Mouse (Mus musculus): ENCODE measurements at regions not wholly inside any gene's neighbourhood (a gene's known extent, or its start where the extent isn't known, plus 50 kb on each side); places are given as distances from the start of the nearest gene placed in this dataset.

GRCm38 (mm10) chr14:48942882-48943281, 123.0 kb upstream of the Ap5m1 start:
- DNase-seq (ENCODE audit: low spot score in 2 of 2) = no peak

- DNase-seq (ENCODE audit: low spot score in 2 of 2) = no peak
These were observed 135.0 kb upstream of the Ap5m1 start for GRCm38 (mm10) chr14:48930886-48931285.

GRCm38 (mm10) chr14:48925870-48926269, 140.0 kb upstream of the Ap5m1 start:
- DNase-seq (ENCODE audit: low spot score in 2 of 2) = no peak

GRCm38 (mm10) chr14:48909420-48909819, 156.5 kb upstream of the Ap5m1 start:
- no peak for DNase-seq (ENCODE audit: low spot score in 2 of 2)

DNA sequence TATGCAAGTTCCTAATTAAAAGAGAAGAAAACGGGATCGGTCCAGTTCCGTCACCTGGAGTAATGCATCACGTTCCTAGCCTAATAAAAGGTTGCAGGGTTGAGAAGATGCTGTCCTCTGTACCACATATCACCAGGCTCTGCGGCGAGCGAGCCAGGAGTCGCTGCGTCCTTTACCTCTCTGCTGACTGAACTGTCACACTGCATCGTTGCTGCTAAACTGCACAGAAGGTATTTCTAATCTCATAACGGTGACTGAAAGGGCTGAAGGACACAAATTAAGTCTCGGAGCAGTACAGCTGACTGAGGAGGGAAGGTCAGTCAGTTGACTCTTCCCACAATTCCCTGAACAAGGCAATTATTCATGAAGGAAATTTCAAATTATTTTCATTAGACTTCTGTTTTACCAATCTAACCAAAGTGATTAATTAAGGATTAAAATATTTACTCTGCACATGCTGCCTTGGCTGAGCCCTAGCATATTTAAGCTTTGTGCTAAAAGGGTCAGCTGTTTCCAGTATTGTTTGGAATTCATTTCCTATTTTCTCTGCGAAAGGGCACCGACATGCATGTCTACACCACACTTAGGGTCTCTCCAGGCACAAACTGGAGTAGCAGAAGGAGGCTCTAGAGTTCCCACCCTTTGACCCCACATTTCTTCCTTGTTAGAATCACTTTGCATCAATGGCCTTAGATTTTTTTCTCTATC, 157.8 kb upstream of the Ap5m1 start:
- no peak for DNase-seq (ENCODE audit: low spot score in 2 of 2)

DNA sequence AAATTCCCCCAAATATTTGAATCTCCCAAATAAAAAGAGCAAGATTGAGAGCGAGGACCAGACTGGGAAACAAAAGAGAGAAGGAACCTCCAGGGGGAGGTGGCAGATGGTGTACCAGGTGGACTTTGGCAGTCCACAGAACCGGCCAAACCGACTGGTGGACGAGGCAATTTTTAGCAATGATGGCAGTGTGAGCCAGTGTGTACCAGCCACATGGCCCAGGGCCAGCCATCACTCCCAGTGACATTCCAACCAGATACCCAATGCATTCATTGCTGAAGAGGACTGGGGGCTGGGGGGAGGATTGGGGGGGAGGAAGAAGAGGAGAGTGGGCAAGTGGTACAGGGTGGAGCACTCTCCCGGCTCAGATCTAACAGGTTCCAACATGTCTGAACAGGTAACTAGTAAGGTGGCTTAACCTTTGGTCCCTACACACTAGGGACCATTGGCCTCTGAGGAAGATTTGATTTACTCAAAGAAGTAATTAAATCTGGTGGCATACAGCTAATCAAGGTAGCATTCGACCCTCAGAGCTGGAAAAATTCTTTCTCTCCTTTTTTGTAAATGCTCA, 158.4 kb upstream of the Ap5m1 start:
- no peak for DNase-seq (ENCODE audit: low spot score in 2 of 2)

GRCm38 (mm10) chr14:48906956-48907355, 158.9 kb upstream of the Ap5m1 start:
- no peak for DNase-seq (ENCODE audit: low spot score in 2 of 2)

DNA sequence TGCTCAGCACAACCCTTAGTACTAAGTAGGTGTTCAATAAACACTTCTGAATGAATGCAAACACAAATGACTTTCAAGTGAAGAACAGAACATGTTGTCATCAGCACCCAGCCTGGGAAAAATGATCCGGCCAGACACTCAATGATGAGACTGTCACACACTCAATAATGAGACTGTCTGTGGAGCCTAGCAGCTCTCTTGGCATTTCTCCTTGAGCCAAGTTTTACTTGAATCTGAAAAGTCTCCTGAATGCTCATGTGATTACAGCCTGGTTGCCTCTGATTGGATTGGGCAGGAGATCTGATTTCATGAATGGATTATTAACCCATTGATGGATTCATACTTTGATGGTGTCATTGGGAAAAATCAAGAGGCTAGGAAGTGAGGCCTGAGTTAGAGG, 161.3 kb upstream of the Ap5m1 start:
- no peak for DNase-seq (ENCODE audit: low spot score in 2 of 2)

DNA sequence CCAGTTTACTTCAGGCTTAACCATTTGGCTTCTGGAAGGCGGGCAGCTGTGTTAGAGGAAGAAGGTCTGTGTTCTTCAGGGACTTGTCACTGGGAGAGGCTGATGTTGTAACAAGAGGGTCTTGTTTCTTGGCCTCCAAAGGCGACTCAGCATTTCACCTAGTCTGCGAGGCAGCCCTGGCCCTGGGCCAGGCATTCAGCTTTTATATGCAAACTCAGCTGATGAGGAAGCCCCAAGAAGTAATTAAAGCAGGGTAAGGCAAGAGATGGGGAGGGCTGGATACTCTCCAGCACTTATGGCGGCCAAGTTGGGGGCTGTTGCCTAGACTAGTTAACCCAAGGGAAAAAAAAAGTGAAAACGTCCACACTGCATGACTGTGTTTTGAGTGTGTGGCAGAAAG, 162.4 kb upstream of the Ap5m1 start:
- no peak for DNase-seq (ENCODE audit: low spot score in 2 of 2)

- DNase-seq (ENCODE audit: low spot score in 2 of 2) = no peak
These were observed 165.7 kb upstream of the Ap5m1 start for GRCm38 (mm10) chr14:48900201-48900600.

- no peak for DNase-seq (ENCODE audit: low spot score in 2 of 2)
These were observed 168.8 kb upstream of the Ap5m1 start for GRCm38 (mm10) chr14:48897140-48897539.

DNA sequence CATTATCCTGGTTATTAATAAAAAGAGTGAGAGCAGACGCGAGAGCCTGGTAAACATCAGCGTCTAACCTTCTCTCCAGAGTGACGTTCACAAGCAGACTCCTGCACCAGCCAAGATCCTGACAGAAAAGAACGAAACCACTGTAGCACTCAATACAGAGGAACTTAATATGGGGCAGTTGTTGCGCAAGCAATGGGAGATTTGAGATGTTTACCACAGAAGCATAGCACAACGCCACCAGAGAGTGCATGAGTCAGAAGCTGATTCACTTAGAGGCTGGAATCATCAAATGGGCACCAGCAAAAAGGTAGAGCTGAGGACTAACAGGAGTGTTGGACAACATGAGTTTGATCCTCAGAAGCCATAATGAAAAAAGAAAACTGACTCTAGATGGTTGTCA, 169.7 kb upstream of the Ap5m1 start:
- peak; percentile 8 to 20 for DNase-seq (ENCODE audit: low spot score in 2 of 2)

DNA sequence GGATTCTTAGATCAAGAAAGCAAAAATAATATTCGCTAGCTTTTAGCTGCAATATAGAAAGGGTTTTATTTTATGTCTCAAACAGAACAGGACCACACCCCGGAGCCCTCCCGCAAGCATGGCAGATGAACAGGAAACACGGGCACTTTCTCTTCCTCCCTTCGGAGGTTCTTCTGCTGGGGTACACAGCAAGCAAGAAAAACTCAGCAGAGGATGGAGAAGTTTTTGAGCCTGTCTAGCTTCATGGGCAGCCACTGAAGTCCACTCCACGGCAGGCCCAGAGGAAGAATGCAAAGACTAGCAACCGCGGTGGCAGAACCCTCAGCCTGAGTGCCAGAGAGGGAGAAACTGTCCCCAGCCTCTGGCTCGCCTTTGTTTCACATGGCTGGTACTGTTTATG, 174.7 kb upstream of the Ap5m1 start:
- DNase-seq (ENCODE audit: low spot score in 2 of 2) = peak in 1 of 2 experiments; percentile 5

- no peak for DNase-seq (ENCODE audit: low spot score in 2 of 2)
These were observed 176.9 kb upstream of the Ap5m1 start for GRCm38 (mm10) chr14:48888954-48889353.

- no peak for DNase-seq (ENCODE audit: low spot score in 2 of 2)
These were observed 185.9 kb upstream of the Ap5m1 start for GRCm38 (mm10) chr14:48880041-48880440.

- no peak for DNase-seq (ENCODE audit: low spot score in 2 of 2)
These were observed 187.8 kb upstream of the Ap5m1 start for GRCm38 (mm10) chr14:48877998-48878657.

DNA sequence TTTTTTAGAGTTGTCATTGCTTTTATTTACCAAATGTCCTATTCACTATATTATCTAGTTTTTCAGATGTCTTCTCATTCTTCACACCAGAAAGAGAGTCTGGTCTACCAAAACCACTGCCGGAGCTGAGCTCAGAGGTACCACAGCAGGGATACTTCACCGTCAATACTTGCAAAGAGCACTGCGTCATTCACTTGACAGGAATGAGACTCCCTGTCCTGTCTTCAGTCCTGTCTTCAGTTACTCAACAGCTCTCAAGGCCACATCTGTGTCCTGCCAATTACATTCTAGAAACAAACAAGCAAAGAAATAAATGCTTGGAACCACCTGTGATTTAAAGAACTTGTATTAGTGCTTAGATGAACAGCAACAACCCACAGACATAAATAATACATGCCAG, 194.6 kb upstream of the Ap5m1 start:
- no peak for DNase-seq (ENCODE audit: low spot score in 2 of 2)

DNA sequence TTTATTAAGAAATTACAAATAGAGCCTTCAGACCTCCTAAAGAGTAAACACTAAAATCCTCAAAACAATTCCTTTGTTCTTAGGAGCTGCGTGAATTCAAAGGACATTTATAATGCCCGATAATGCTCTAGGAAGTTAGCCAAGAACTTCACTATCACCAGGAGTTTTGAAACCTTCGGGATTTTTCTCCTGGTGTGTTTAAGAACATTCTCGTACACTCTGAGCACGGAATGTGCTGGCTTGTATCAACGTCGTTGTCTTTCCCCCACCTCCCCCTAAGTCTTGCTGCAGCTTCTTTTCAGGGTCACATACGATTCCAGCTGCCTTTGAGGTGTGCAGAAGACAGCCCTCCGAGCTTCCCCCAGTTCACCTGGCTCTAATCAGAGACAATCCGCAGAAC, 195.9 kb upstream of the Ap5m1 start:
- DNase-seq (ENCODE audit: low spot score in 2 of 2) = no peak

GRCm38 (mm10) chr14:48855453-48855852, 181.8 kb upstream of the Otx2 start:
- no peak for DNase-seq (ENCODE audit: low spot score in 2 of 2)

DNA sequence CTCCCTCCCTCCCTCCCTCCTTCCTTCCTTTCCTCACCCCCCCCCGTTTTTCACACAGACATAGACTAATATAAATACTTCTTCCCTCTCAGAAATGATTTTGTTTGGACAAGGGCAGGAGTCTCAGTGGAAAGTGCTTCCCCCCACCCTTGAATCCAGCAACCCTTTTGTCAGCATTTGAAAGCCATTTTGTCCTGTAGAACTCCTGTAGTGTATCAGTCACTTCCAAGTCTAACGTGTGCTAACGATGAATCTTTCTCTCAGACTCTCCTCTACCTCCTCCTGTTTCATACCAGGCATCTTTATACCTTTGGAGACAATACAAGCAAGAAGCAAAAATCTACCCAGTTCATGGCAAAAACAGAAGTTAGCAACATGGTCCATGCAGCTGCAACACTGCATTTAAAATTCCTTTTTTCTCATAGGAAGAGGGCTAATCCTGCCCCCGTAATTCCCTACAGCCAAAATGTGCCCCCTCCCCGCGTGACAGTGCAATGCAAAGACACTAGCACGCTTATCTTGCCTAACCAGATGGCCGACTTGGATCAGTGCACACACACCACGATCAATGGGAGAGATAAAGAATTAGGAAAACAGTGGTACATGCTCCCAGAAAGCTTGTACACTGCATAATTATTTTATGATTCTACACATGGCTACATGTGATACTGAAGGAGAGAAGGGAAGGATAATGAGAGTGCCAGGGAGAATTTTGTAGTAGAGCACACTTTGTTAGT, 180.7 kb upstream of the Otx2 start:
- no peak for DNase-seq (ENCODE audit: low spot score in 2 of 2)

- no peak for DNase-seq (ENCODE audit: low spot score in 2 of 2)
These were observed 180.0 kb upstream of the Otx2 start for GRCm38 (mm10) chr14:48853479-48854187.

DNA sequence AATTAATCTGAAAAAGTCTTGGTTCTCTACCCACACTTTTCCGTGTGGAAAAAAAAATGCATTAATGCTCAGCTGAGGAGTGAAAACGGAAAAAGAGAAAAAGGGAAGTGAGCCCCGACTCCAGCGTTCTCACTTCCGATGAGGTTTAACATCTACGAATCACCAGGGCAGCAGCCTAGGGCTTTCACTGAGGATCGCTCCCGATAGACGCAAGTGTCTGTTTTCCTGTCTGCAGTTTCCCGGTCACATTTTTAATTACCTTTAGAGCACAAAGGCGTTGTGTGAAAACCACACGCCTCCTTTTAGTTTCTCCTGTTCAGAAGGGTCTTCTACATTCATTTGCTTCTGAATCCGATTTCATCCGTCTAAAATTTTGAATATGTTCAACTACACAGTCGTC, 179.2 kb upstream of the Otx2 start:
- no peak for DNase-seq (ENCODE audit: low spot score in 2 of 2)
